Mouse (Mus musculus): ENCODE measurements around the gene Yars.

Gene Yars

GRCm38 (mm10) chr4:129227985-129228381, 38.4 kb downstream of the Yars start:
- no peak for DNase-seq (ENCODE audit: low spot score in 2 of 2)

- DNase-seq (ENCODE audit: low spot score in 2 of 2): no peak
Observed at GRCm38 (mm10) chr4:129230926-129231325, 41.4 kb downstream of the Yars start.

GRCm38 (mm10) chr4:129231594-129232450, 42.3 kb downstream of the Yars start:
- no peak for DNase-seq (ENCODE audit: low spot score in 2 of 2)

- no peak for DNase-seq (ENCODE audit: low spot score in 2 of 2)
Observed at GRCm38 (mm10) chr4:129232561-129233360, 43.2 kb downstream of the Yars start.

- no peak for DNase-seq (ENCODE audit: low spot score in 2 of 2)
Observed at GRCm38 (mm10) chr4:129234488-129234887, 44.9 kb downstream of the Yars start.

GRCm38 (mm10) chr4:129235147-129235546, 45.6 kb downstream of the Yars start:
- DNase-seq (ENCODE audit: low spot score in 2 of 2): no peak

- no peak for DNase-seq (ENCODE audit: low spot score in 2 of 2)
Observed at GRCm38 (mm10) chr4:129236236-129236813, 46.8 kb downstream of the Yars start.

GRCm38 (mm10) chr4:129237843-129238441, 48.4 kb downstream of the Yars start:
- DNase-seq (ENCODE audit: low spot score in 2 of 2): no peak

GRCm38 (mm10) chr4:129238579-129239016, 49.0 kb downstream of the Yars start:
- peak in 1 of 2 experiments; percentile 59 for DNase-seq (ENCODE audit: low spot score in 2 of 2)

GRCm38 (mm10) chr4:129239075-129239474, 49.5 kb downstream of the Yars start:
- peak; percentile 67 to 73 for DNase-seq (ENCODE audit: low spot score in 2 of 2)

- DNase-seq (ENCODE audit: low spot score in 2 of 2): no peak
Observed at GRCm38 (mm10) chr4:129241898-129242297, 52.3 kb downstream of the Yars start.

GRCm38 (mm10) chr4:129242327-129242726, 52.8 kb downstream of the Yars start:
- no peak for DNase-seq (ENCODE audit: low spot score in 2 of 2)

- no peak for DNase-seq (ENCODE audit: low spot score in 2 of 2)
Observed at GRCm38 (mm10) chr4:129242761-129243160, 53.2 kb downstream of the Yars start.

GRCm38 (mm10) chr4:129244802-129245201, 55.2 kb downstream of the Yars start:
- no peak for DNase-seq (ENCODE audit: low spot score in 2 of 2)

GRCm38 (mm10) chr4:129246360-129247301, 57.1 kb downstream of the Yars start:
- no peak for DNase-seq (ENCODE audit: low spot score in 2 of 2)

- no peak for DNase-seq (ENCODE audit: low spot score in 2 of 2)
Observed at GRCm38 (mm10) chr4:129247381-129248242, 58.1 kb downstream of the Yars start.

- DNase-seq (ENCODE audit: low spot score in 2 of 2): no peak
Observed at GRCm38 (mm10) chr4:129248243-129248767, 58.7 kb downstream of the Yars start.

GRCm38 (mm10) chr4:129249288-129249687, 59.7 kb downstream of the Yars start:
- DNase-seq (ENCODE audit: low spot score in 2 of 2): no peak

- no peak for DNase-seq (ENCODE audit: low spot score in 2 of 2)
Observed at GRCm38 (mm10) chr4:129250759-129251481, 61.4 kb downstream of the Yars start.
